Mouse (Mus musculus): ENCODE measurements around the gene Iqgap1. TPM values are rescaled to one million over a fixed set of nuclear protein-coding genes. Genes with fewer than 3 reads are reported as not detected.

Iqgap1 gene
- polyA plus RNA-seq, 1 experiment: 206 TPM

DNA sequence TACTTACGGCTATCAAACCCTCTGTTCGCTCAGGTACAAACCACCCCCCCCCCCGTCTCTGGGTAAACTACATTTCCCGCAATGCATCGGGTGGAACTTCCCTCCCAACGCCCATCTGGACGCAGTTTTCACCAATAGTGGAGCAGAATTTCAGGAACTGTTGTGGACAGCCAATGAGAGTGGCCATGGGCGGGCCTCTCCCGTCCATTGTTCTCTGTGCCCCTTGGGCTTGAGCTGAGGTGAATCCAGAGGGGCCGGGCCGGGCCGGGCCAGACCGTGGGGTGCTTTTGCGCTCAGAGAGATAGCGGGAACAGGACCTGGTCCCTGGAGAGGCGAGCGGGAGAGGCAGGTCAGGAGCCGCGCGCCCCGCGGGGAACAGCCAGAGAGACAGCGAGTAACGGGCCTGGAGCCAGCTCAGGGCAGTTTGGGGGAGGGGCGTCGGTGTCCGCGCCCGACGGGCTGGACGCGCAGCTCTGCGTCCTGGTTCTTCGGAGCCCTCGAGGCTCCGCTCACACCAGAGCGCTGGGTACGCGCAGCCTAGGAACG is 35.0 kb upstream of the Iqgap1 start, which contains the start of gene Zscan2:
TSS of gene Zscan2 (plus strand) at position 192 of the 546 bp plus-strand sequence.
- Histone ChIP-seq H3K4me1 (ENCODE audit: control insufficient read depth, insufficient read depth, low read length) (no peaks in the 10 kb centered on the region), H3K4me3 (ENCODE audit: insufficient read depth, low read length) (peak within 1 kb of the TSS; percentile 85), H3K27ac (ENCODE audit: insufficient read depth, low read length) (no peak within 1 kb of the TSS)
- TF ChIP-seq CTCF (IDR thresholded peaks at IDR 0.05; ENCODE audit: borderline replicate concordance, insufficient read depth, low read length) (no peak), POLR2A (IDR thresholded peaks at IDR 0.05; ENCODE audit: low read depth, low read length) (peak; percentile 76)

DNA sequence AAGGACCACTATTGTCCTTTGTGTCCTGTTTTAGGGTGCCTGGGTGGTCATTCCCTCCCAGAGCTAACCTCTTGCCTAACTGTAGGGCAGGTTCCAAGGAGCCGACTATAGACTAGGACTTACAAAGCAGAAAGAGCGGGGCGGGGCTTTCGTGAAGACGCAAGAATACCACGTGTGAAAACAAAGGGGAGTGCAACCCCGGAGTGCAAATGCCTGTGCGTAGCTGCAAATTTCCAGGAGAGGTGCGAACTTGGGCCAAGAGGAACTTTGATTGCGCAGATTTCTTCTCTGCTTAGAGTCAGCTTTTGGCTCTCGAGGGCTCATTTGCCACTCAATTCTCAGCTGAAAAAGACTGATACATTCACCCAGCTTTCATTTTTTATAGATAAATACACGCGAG is 34.5 kb upstream of the Iqgap1 start:
- peak overlapping the region; percentile 60 for H3K4me3 ChIP-seq (ENCODE audit: insufficient read depth, low read length)

DNA sequence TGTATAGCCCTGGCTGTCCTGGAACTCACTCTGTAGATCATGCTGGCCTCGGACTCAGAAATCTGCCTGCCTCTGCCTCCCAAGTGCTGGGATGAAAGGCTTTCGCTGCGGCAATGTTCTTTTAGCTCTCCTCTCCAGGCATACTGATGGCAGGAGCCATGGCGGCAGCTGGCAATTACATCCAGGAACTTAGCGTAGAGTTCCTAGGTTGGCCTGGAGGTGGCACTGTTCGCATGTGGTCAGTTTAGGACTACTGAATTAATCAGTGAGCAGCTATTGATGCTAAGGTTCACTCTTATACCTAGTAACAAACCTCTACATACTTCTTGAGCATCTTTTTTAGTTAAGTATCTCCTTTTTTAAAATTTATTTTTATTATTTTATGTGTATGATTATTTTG is 31.4 kb upstream of the Iqgap1 start:
- no peak overlapping the region for H3K4me3 ChIP-seq (ENCODE audit: insufficient read depth, low read length)
- peak; percentile 71; the same call in 1 of the 2 replicates for TF ChIP-seq CTCF (IDR thresholded peaks at IDR 0.05; ENCODE audit: borderline replicate concordance, insufficient read depth, low read length)
- TF ChIP-seq POLR2A (IDR thresholded peaks at IDR 0.05; ENCODE audit: low read depth, low read length): no peak
- H3K4me1 ChIP-seq (ENCODE audit: control insufficient read depth, insufficient read depth, low read length): no peaks in the 10 kb centered on the region
- no peak overlapping the region for H3K27ac ChIP-seq (ENCODE audit: insufficient read depth, low read length)

More for the DNA sequence above, 34.5 kb upstream of the Iqgap1 start:
- TF ChIP-seq CTCF (IDR thresholded peaks at IDR 0.05; ENCODE audit: borderline replicate concordance, insufficient read depth, low read length) (no peak), POLR2A (IDR thresholded peaks at IDR 0.05; ENCODE audit: low read depth, low read length) (no peak)
- Histone ChIP-seq H3K27ac (ENCODE audit: insufficient read depth, low read length) (no peak overlapping the region), H3K4me1 (ENCODE audit: control insufficient read depth, insufficient read depth, low read length) (no peaks in the 10 kb centered on the region)

DNA sequence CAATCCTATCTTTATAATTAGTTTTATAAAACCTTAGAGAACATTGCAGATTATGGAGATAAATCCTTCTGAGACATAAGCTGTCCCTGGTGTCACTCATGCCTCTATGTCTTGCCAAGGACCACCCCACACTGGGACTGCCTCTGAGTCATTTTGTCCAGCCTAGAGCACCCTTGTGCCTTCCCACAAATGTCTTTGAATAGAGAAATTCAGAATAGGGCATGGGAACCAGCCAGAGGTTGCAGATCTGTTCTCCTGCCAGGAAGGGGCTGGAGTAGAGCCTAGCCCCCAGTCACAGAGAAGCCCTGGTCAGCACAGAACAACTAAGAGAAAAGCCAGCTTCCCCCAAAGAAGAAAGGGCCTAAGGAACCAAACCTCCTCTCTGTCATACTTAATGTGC is 29.5 kb upstream of the Iqgap1 start:
- TF ChIP-seq POLR2A (IDR thresholded peaks at IDR 0.05; ENCODE audit: low read depth, low read length) (no peak), CTCF (IDR thresholded peaks at IDR 0.05; ENCODE audit: borderline replicate concordance, insufficient read depth, low read length) (no peak)
- H3K4me1 ChIP-seq (ENCODE audit: control insufficient read depth, insufficient read depth, low read length): no peaks in the 10 kb centered on the region
- H3K4me3 ChIP-seq (ENCODE audit: insufficient read depth, low read length): no peak overlapping the region
- no peak overlapping the region for H3K27ac ChIP-seq (ENCODE audit: insufficient read depth, low read length)

DNA sequence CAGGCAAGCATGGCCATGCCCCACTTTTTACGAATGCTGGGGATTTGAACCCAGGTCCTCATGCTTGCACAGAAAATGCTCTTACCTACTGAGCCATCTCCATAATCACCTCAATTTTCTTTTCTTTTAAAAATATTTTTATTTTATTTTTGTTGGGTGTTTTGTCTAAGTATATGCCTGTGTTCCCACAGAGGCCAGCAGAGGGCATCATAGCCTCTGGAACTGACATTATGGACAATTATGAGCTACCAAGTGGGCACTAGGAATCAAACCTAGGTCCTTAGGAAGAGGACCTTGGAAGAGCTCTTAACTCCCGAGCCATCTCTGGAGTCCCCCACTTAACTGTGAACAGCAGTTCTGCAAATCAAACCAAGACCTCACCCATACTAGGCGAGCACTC is 27.4 kb upstream of the Iqgap1 start:
- TF ChIP-seq POLR2A (IDR thresholded peaks at IDR 0.05; ENCODE audit: low read depth, low read length) (no peak), CTCF (IDR thresholded peaks at IDR 0.05; ENCODE audit: borderline replicate concordance, insufficient read depth, low read length) (no peak)
- H3K27ac ChIP-seq (ENCODE audit: insufficient read depth, low read length): no peak overlapping the region
- no peaks in the 10 kb centered on the region for H3K4me1 ChIP-seq (ENCODE audit: control insufficient read depth, insufficient read depth, low read length)
- no peak overlapping the region for H3K4me3 ChIP-seq (ENCODE audit: insufficient read depth, low read length)

DNA sequence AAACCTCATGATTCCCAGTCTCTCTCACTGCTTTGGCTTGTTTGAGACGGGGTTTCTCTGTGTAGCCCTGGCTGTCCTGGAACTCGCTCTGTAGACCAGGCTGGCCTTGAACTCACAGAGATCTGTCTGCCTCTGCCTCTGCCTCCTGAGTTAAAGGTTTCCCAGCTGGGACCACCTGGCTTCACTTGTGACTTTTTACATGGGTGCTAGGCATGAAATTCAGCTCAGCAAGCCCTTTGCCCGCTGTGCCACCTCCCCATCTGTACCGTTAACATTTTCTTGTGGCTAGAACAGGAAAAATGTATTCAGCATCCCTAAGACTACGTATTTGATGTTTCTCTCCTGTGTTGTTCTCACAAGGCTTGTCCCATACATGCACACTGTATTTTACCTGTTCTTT is 24.7 kb upstream of the Iqgap1 start:
- Histone ChIP-seq H3K27ac (ENCODE audit: insufficient read depth, low read length) (no peak overlapping the region), H3K4me3 (ENCODE audit: insufficient read depth, low read length) (no peak overlapping the region), H3K4me1 (ENCODE audit: control insufficient read depth, insufficient read depth, low read length) (no peaks in the 10 kb centered on the region)
- TF ChIP-seq POLR2A (IDR thresholded peaks at IDR 0.05; ENCODE audit: low read depth, low read length) (no peak), CTCF (IDR thresholded peaks at IDR 0.05; ENCODE audit: borderline replicate concordance, insufficient read depth, low read length) (no peak)

DNA sequence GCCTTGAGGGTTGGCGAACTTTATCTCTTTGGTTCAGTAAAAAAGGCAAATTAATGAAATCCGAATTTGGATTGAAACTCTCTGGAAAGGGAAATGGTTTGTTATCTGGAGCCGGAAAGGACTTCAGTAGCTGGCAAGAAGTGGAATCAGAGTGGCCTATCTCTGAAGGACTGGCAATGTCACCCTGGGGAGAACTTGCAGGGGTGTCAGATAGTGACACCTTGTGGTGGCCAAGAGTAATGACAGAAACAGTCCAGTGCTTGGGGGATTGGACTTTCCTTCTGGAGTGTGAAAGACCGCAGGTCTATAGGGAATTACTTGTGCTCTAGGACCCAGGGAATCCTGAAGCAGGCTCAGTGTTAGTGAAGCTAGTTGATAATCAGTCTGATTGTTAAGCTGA is 23.9 kb upstream of the Iqgap1 start:
- Histone ChIP-seq H3K4me1 (ENCODE audit: control insufficient read depth, insufficient read depth, low read length) (no peaks in the 10 kb centered on the region), H3K27ac (ENCODE audit: insufficient read depth, low read length) (no peak overlapping the region), H3K4me3 (ENCODE audit: insufficient read depth, low read length) (no peak overlapping the region)
- no peak for TF ChIP-seq POLR2A (IDR thresholded peaks at IDR 0.05; ENCODE audit: low read depth, low read length)
- peak; percentile 57; the same call in 1 of the 2 replicates for TF ChIP-seq CTCF (IDR thresholded peaks at IDR 0.05; ENCODE audit: borderline replicate concordance, insufficient read depth, low read length)

DNA sequence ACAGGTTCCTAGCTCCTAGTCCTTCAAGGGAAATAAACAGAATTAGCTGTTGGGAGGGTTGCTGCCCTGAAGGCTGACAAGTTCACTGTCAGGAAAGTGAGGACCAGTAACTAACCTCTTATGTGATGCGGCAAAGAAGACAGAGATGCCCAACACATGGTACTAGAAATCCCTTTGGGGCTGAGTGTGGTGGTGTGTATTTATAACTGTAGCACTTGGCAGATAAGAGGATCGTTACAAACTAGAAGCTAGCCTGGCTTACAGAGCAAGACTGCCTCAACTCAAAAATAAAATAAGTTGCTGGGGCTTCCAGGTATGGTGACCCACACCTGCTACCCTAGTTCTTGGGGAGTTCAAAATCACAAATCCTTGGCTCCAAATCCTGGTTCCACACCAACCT is 23.5 kb upstream of the Iqgap1 start:
- no peak for TF ChIP-seq CTCF (IDR thresholded peaks at IDR 0.05; ENCODE audit: borderline replicate concordance, insufficient read depth, low read length)
- no peak for TF ChIP-seq POLR2A (IDR thresholded peaks at IDR 0.05; ENCODE audit: low read depth, low read length)
- Histone ChIP-seq H3K4me3 (ENCODE audit: insufficient read depth, low read length) (no peak overlapping the region), H3K4me1 (ENCODE audit: control insufficient read depth, insufficient read depth, low read length) (no peaks in the 10 kb centered on the region), H3K27ac (ENCODE audit: insufficient read depth, low read length) (no peak overlapping the region)

DNA sequence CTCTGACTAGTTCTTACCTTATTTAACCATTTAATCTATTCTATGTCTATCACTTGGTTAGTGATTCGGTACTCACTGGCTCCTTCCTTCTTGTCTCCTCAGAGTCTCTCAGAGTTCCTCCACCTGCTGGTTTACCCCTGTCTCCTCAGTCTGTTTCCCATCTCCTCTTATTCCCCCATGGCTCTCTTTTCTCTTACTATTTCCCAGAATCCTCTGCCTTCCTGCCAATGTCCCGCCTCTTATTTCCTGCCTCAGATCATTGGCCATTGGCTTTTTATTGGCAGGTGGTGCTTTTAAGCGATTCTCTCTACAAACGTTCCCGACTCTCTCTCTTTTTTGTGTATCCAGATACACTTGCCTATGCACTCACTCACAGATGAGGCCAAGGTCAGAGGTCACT is 20.9 kb upstream of the Iqgap1 start:
- Histone ChIP-seq H3K4me1 (ENCODE audit: control insufficient read depth, insufficient read depth, low read length) (no peaks in the 10 kb centered on the region), H3K27ac (ENCODE audit: insufficient read depth, low read length) (no peak overlapping the region), H3K4me3 (ENCODE audit: insufficient read depth, low read length) (no peak overlapping the region)
- no peak for TF ChIP-seq CTCF (IDR thresholded peaks at IDR 0.05; ENCODE audit: borderline replicate concordance, insufficient read depth, low read length)
- no peak for TF ChIP-seq POLR2A (IDR thresholded peaks at IDR 0.05; ENCODE audit: low read depth, low read length)

DNA sequence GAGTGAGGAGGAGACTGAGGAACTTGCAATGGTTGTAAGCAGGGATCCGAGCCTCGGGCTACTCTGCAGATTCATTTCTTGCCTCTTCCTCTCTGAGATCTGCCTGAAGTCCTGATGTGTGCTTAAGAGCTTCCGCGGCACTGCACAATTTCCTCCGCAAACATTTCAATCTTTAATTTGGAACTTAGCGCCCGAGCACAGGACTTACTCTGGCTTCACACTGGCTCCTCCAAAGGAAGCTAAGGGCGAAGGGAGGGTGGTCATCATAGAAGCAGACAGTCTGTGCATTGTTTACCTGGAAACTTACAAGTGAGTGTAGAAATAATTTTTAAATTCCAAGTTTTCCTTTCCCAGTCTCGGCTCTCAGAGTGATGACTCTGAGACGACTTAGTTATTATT is 20.5 kb upstream of the Iqgap1 start:
- Histone ChIP-seq H3K27ac (ENCODE audit: insufficient read depth, low read length) (no peak overlapping the region), H3K4me1 (ENCODE audit: control insufficient read depth, insufficient read depth, low read length) (peaks cover 2% of the 10 kb centered on the region; the same call in 1 of the 2 replicates), H3K4me3 (ENCODE audit: insufficient read depth, low read length) (no peak overlapping the region)
- no peak for TF ChIP-seq POLR2A (IDR thresholded peaks at IDR 0.05; ENCODE audit: low read depth, low read length)
- no peak for TF ChIP-seq CTCF (IDR thresholded peaks at IDR 0.05; ENCODE audit: borderline replicate concordance, insufficient read depth, low read length)
